Mouse (Mus musculus) liver, embryonic 12.5 days (tissue): ENCODE results near the gene Trim45. TPM values are rescaled to one million over a fixed set of nuclear protein-coding genes. Genes with fewer than 3 reads are reported as not detected.

ENCODE experiments used
- ATAC-seq: fragments of 200-750 bp; cut with Nextera tagmentation; 2 replicates; pipeline ENCODE4 v1.8.0; 2017; ENCODE audit warnings: moderate number of reproducible peaks, mild to moderate bottlenecking, moderate library complexity
- H3K27ac ChIP-seq: fragments of 300-500 bp; sonication (generic); 2 replicates; pipeline ENCODE4 v1.5.1; 2016; ENCODE audit warnings: mild to moderate bottlenecking
- H3K27me3 ChIP-seq: fragments of 300-500 bp; sonication (generic); replicated peaks from 2 replicates; pipeline ENCODE4 v1.6.1; 2016; ENCODE audit warnings: mild to moderate bottlenecking, moderate library complexity
- H3K36me3 ChIP-seq: fragments of 300-500 bp; sonication (generic); 2 replicates; pipeline ENCODE4 v1.6.1; 2016; ENCODE audit warnings: mild to moderate bottlenecking, moderate library complexity
- H3K4me1 ChIP-seq: fragments of 300-500 bp; sonication (generic); 2 replicates; pipeline ENCODE4 v1.6.1; 2016
- H3K4me2 ChIP-seq: fragments of 300-500 bp; sonication (generic); 2 replicates; pipeline ENCODE4 v1.6.1; 2016; ENCODE audit warnings: mild to moderate bottlenecking, moderate library complexity
- H3K4me3 ChIP-seq: fragments of 300-500 bp; sonication (generic); 2 replicates; pipeline ENCODE4 v1.5.1; 2016; ENCODE audit warnings: mild to moderate bottlenecking, moderate library complexity
- H3K9ac ChIP-seq: fragments of 300-500 bp; sonication (generic); 2 replicates; pipeline ENCODE4 v1.6.1; 2016; ENCODE audit warnings: mild to moderate bottlenecking, moderate library complexity
- H3K9me3 ChIP-seq: fragments of 300-500 bp; sonication (generic); replicated peaks from 2 replicates; pipeline ENCODE4 v1.6.1; 2016; ENCODE audit warnings: mild to moderate bottlenecking, moderate library complexity
- WGBS: fragments of 180-500 bp; shearing (Covaris S2); methylation state at CpG from one replicate; pipeline ENCODE4 v1.1.7; 2016; ENCODE audit not compliant: insufficient replicate concordance; 5-methylcytosine and 5-hydroxymethylcytosine counted together
- polyA plus RNA-seq: library from polyadenylated mRNA; unstranded; fragments of >200 nt; fragmentation: Nextera tagmentation; extraction: Ambion mirVana; gene quantifications from 2 replicates; pipeline ENCODE4 v1.2.1, GENCODE M21; 2016

The Trim45 gene
- polyA plus RNA-seq, 1 experiment from 2014 or later = 1.0 TPM

- Histone ChIP-seq H3K27me3 (0 out of 2 replicates have a peak, but pooled peaks cover 14% of the 10 kb centered on the region), H3K4me2 (no peak overlapping the region), H3K9me3 (no peaks in the 10 kb centered on the region), H3K4me3 (no peak overlapping the region), H3K4me1 (no peaks in the 10 kb centered on the region), H3K9ac (no peak overlapping the region), H3K27ac (no peak overlapping the region), H3K36me3 (no peaks in the 10 kb centered on the region)
- no peak for ATAC-seq
- 32% methylated on average over 8 of the region's 8 CpGs for WGBS
Observed at GRCm38 (mm10) chr3:100979290-100979689, 57.3 kb downstream of the Trim45 start.

Other genes starting within 250 kb of the Trim45 start
- 61.2 and 65.0 TPM in 2 replicates for gene Man1a2, start 236.7 kb upstream of the Trim45 start, polyA plus RNA-seq
- not detected in 2 replicates for gene Vtcn1, start 96.7 kb upstream of the Trim45 start, polyA plus RNA-seq
- 13.8 and 13.9 TPM in 2 replicates for gene Ttf2, start 47.5 kb downstream of the Trim45 start, polyA plus RNA-seq
- 0.04 and 0.08 TPM in 2 replicates for gene Cd101, start 107.4 kb downstream of the Trim45 start, polyA plus RNA-seq
- 0.68 and 0.78 TPM in 2 replicates for gene Ptgfrn, start 188.1 kb downstream of the Trim45 start, polyA plus RNA-seq